Mouse (Mus musculus) liver, embryonic 14.5 days (tissue): ENCODE measurements around the gene Gal3st2.
"Not testable (repeated sequence)": the region's sequence is repeated elsewhere in the genome, so short reads cannot be mapped to it uniquely, and the experiment has no call there.

Experiments
- CTCF ChIP-seq: IDR thresholded peaks from 2 replicates; pipeline ENCODE4 v1.5.1; 2016; ENCODE audit warnings: antibody characterized with exemption, low read depth, control low read depth
- EP300 ChIP-seq: IDR thresholded peaks from 2 replicates; pipeline ENCODE4 v1.6.1; 2016; ENCODE audit warnings: antibody characterized with exemption, low read depth

GRCm38 (mm10) chr1:93897395-93897794 is 36.3 kb downstream of the Gal3st2 start:
- TF ChIP-seq CTCF, EP300: not testable (repeated sequence)
